Mouse (Mus musculus) layer of hippocampus, adult 2 months (tissue): ENCODE measurements at regions not wholly inside any gene's neighbourhood (a gene's known extent, or its start where the extent isn't known, plus 50 kb on each side); places are given as distances from the start of the nearest gene placed in this dataset.
"Not testable (repeated sequence)": the region's sequence is repeated elsewhere in the genome, so short reads cannot be mapped to it uniquely, and the experiment has no call there.

Experiments
- DNase-seq, 2 experiments: peaks; one replicate each; pipeline ENCODE4 v3.0.0; 2022; ENCODE audit warnings: low spot score in 2 of 2
- H3K27ac ChIP-seq: fragments of 200-600 bp; 2 replicates; pipeline ENCODE4 v1.8.1; 2022
- H3K4me3 ChIP-seq: fragments of 200-600 bp; 2 replicates; pipeline ENCODE4 v1.8.1; 2022; ENCODE audit warnings: mild to moderate bottlenecking
- CTCF ChIP-seq: fragments of 200-600 bp; conservative IDR thresholded peaks from 2 replicates; pipeline ENCODE4 v1.8.1; 2022; ENCODE audit warnings: antibody characterized with exemption, mild to moderate bottlenecking, moderate library complexity

DNA sequence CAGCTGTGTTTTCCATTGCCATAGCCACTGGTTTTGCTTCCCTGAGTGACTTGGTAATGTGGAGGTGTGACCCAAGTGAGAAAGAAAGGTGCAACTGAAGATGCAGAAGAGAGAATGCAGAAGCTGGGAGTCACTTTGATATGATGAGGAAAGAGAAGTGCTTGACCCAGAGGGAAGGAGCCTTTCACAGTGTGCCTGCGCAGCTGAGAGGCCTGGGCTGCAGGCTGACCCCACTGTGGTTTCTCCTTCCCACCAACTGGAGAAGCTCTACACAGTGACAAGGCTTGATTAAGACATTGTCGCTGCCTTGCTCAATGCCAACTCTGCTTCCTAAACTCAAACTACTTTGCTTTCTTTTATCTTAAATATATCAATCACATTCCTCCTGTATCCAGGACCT, 305.3 kb upstream of the Kdm8 start:
- H3K4me3 ChIP-seq: no peak overlapping the region
- no peak for DNase-seq
- no peak for TF ChIP-seq CTCF
- H3K27ac ChIP-seq: no peak overlapping the region

DNA sequence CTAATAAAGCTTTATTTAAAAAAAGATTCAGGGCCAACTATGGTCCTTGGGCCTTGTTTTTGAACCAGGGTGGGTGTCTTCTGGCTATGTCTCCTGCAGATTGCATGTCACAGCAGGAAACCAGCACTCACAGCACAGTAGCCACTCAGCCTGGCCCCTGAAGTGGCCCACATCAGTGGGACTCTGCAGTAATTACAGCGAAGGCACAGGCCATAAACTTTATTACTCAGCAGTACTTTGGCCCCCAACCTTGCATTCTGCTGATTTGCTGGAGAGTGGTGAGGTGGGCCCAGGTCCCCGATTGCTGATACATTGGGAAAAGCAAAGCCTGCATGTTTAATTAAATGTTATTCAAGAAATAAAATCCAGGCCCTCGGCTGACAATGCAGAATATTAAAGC, 303.6 kb upstream of the Kdm8 start:
- no peak overlapping the region for H3K4me3 ChIP-seq
- DNase-seq: no peak
- no peak overlapping the region for H3K27ac ChIP-seq
- TF ChIP-seq CTCF: no peak

DNA sequence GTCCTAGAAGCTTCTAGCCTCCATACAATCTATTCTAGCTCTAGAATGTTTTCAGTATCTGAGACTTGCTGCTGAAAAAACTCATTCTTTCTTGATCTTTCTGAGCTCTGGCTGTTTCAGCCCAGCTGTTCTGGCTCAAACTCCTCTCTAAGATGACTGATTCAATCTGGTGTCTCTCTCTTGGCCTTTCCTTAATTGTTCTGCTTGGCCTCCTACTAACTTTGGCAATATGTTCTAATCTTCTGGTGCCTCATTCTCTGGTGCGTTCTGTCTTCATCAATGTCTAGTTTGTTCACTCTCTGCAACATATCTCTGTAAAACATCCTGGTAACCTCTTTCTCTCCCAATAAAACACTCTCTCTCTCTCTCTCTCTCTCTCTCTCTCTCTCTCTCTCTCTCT, 302.6 kb upstream of the Kdm8 start:
- DNase-seq: no peak
- TF ChIP-seq CTCF: no peak
- Histone ChIP-seq H3K27ac (no peak overlapping the region), H3K4me3 (no peak overlapping the region)

DNA sequence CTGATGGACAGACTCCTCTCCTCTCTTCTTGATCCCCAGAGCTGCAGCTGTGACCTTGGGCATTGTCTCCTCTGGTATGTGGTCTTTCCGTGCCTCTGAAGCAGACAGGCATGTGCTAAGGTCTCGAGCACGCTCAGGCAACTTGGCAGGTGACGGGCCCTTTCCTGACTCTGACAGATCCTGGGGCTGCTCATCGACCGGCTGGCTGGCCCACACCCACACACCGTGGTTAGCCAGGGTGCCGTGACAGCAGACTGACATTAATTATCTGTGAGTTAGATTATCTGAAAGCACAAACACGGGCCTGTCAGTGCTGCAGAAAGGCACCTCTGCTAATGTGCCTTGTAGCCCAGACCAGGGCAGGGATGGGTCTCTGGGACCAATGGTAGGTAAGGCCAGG, 298.5 kb upstream of the Kdm8 start:
- H3K4me3 ChIP-seq: no peak overlapping the region
- no peak for TF ChIP-seq CTCF

DNA sequence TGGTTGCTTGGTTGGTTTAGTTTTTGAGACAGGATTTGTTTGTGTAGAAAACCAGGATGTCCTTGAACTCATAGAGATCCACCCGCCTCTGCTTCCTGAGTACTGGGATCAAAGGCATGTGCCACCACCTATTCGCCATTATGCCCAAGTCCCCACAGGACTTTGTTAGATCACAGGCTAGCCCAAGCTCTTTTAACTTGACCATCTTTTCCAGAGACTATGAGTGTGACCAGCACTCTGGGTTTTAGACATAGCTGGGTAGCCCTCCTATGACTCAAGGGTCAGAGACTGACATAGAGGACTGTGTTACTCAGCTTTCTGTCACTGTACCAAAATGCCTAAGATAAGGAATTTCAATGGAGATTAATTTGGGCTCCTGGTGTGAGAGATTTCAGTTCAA, 295.3 kb upstream of the Kdm8 start:
- DNase-seq: no peak
- Histone ChIP-seq H3K4me3 (no peak overlapping the region), H3K27ac (no peak overlapping the region)
- no peak for TF ChIP-seq CTCF

More for the DNA sequence above, 298.5 kb upstream of the Kdm8 start:
- no peak overlapping the region for H3K27ac ChIP-seq
- no peak for DNase-seq

DNA sequence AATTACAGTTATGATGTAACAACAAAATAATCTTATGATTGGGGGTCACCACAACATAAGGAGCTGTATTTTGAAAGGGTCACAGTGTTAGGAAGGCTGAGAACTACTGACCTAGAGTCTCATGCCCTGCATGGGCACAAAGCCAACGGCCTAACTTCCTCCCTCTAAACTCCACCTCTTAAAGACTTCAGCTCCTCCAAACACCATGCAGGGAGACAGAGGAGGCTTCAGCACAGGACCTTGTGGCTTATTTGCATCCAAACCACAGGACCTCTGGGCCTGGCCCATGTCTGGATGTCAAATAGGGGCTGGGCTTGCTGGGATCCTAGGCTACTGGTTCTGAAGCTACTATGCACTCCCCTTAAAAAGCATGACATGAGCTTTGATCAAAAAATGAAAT, 294.7 kb upstream of the Kdm8 start:
- Histone ChIP-seq H3K4me3 (no peak overlapping the region), H3K27ac (no peak overlapping the region)
- no peak for TF ChIP-seq CTCF
- DNase-seq: no peak

DNA sequence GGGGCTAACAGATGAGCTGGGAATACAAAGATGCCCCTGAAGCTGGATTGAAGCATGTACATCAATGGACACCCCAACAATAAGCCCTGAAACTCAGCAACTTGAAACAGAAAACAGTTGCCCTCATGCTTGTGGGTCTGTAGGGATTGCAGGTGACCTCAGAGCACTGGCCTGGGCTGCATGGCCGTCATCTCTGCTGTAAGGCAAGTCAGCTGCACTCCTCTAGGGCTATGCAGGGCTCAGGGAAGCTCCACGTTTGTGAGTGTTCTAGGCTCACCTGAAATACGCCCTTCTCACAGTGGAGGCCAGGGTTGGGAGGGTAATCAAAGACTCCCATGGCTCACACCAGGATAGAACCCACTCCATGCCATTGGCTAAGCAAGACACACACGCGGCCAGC, 292.2 kb upstream of the Kdm8 start:
- no peak overlapping the region for H3K27ac ChIP-seq
- no peak overlapping the region for H3K4me3 ChIP-seq
- no peak for DNase-seq
- TF ChIP-seq CTCF: no peak

DNA sequence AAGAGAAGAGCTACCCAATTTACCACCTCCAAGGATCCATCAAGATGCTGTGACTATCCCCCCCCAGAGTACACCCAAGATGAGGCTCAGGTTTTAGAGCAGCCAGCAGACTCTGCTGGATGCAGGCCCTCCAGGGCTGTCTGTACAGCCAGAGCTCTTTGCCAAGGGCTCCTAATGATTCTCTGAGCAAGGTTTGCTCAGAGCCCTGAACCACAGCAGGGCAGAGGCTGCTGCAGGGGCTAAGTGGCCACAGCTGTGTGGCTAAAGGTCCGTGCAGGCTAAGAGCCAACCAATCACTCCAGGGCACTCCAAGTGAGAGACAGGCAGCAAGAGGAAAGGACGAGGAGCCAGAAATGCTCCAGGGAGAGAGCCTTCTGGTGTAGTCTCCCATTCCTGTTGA, 289.2 kb upstream of the Kdm8 start:
- Histone ChIP-seq H3K27ac (no peak overlapping the region), H3K4me3 (no peak overlapping the region)
- no peak for DNase-seq
- TF ChIP-seq CTCF: no peak

DNA sequence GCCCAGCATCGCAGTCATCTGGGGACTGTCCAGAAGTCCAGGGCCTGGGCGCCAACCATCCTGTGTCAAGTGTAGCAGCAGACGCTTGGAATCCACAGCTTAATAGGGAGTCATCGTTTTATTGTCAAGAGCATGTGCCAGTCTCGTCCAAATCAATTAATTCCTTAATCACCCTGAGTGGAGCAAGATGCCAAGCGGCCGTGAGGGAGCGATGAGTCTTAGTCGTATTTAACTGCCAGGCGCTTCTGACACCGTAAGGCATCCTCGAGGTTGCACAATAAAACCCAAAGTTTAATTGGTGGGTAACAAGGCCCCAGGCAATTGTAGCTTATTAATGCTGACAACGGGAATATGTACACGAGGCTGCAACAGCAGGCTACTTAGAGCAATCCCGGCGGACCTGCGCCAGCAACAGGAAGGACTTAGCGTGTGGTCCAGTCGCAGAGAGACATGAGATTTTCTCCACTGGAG, 277.6 kb upstream of the Kdm8 start:
- no peak for DNase-seq
- no peak for TF ChIP-seq CTCF
- Histone ChIP-seq H3K4me3 (no peak overlapping the region), H3K27ac (no peak overlapping the region)

DNA sequence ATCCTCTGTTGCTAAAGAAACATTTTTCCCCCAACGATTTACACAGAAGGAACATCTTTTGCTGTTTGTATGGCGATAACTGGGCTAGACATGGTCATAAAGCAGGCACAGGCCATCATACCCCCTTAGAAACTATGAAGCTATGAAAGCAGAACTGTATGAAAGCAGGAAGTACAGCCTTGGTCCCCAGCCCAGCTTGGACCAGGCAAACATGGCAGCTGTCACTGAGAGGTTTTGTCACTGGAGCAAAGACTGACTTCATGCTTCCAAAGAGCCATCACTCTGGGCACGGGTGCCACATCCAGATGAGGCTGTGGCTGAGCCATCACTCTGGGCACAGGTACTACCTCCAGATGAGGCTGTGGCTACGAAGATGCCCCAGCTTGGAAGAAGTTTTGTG, 276.8 kb upstream of the Kdm8 start:
- no peak for TF ChIP-seq CTCF
- no peak overlapping the region for H3K27ac ChIP-seq
- DNase-seq: no peak
- no peak overlapping the region for H3K4me3 ChIP-seq

DNA sequence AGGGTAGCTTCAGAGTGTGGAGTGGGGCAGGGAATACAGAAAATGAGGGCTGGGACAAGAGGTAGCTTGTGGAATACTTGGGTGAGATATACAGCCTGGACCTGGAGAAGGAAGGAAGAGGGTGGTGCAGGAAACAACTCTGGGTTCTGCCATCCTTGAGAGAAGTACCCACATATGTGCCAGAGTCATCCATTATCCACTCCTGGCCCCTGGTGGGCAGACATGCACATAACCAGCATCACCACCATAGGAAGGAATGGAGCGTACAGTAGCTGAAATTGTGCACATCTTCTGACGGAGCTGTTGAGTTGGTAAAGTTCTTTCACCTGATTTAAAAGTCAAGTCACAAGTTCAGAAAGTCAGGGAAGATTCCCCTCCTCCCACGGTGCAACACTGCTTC, 262.9 kb upstream of the Kdm8 start:
- peak; percentile 88 for TF ChIP-seq CTCF
- Histone ChIP-seq H3K4me3 (no peak overlapping the region), H3K27ac (no peak overlapping the region)
- peak; percentile 55 to 67 for DNase-seq

DNA sequence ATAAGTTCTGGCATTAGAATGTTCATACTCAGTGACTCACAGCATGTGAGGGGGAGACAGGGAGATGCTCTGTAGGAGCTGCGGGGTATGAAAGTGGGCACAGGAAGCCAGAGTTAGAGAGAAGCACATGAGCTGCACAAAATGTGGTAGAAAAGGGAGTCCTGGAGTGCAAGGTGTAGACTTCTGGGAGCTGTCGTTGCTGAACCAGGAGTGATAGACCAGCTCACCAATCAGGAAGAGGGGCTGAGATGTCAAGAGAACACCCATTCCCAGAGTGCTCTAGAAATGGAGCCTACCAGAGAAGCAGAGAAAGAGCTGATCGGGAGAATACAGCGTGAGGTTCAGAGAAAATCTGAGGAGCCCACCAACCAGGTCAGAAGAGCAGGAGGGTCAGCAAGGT, 262.2 kb upstream of the Kdm8 start:
- DNase-seq: peak; percentile 20 to 23
- Histone ChIP-seq H3K4me3 (peak overlapping the region; percentile 48), H3K27ac (peak overlapping the region; percentile 78)
- no peak for TF ChIP-seq CTCF

DNA sequence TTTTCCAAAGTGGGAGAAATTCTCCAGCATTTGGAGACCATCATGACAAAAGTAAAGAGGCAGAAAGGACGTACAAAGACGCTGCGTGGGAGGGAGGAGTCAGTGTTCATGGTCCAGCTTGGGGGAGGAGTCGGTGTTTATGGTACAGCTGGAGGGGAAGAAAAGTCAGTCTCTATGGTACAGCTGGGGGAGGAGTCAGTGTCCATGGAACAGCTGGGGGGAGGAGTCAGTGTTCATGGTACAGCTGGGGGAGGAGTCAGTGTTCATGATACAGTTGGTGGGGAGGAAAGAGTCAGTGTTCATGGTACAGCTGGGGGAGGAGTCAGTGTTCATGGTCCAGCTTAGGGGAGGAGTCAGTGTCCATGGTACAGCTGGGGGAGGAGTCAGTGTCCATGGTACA, 261.5 kb upstream of the Kdm8 start:
- DNase-seq: not testable (repeated sequence)
- peak overlapping the region; percentile 78 for H3K27ac ChIP-seq

DNA sequence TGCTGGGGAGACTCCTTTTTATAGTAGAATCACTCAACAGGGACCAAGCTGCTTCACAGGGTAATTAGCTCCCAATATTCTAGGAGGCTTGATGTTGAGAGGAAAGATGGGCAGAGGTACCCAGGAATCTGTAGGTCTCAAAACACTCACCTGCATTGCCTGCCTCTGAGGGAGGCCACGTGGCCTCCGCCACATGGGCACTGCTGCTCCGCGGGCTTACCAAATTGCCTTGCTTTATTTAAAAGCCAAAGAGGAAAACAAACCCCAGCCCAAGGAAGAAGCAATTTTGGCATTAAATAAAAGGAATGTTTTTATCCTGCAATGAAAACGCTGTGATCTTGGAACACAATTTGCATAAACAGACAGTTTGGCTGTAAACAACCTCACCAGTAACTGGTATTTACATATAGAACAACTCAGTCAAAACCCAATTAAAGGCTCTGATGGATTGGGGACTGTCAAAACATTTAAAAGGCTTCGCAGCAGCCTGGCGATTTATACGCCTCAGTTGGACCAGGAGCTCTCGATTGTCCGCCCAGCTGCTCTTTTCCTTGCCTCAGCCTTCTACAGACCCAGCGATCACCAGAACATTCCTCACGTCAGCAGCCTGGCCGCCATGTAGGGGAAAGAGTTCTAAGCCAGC, 259.3 kb upstream of the Kdm8 start:
- no peak for TF ChIP-seq CTCF
- Histone ChIP-seq H3K4me3 (no peak overlapping the region), H3K27ac (no peak overlapping the region)
- DNase-seq: no peak

More for the DNA sequence above, 261.5 kb upstream of the Kdm8 start:
- peak overlapping the region; percentile 48 for H3K4me3 ChIP-seq
